Mouse (Mus musculus): ENCODE measurements around the gene Znrf1.

Znrf1 gene

GRCm38 (mm10) chr8:111596485-111596821, 60.6 kb downstream of the Znrf1 start:
- ATAC-seq (ENCODE audit: low TSS enrichment): no peak

- no peak for ATAC-seq (ENCODE audit: low TSS enrichment)
These were observed 61.4 kb downstream of the Znrf1 start for GRCm38 (mm10) chr8:111597310-111597709.

GRCm38 (mm10) chr8:111599707-111600444, 64.0 kb downstream of the Znrf1 start:
- no peak for ATAC-seq (ENCODE audit: low TSS enrichment)

GRCm38 (mm10) chr8:111602050-111602449, 66.2 kb downstream of the Znrf1 start:
- peak; percentile 56; the same call in 1 of the 2 replicates for ATAC-seq (ENCODE audit: low TSS enrichment)

GRCm38 (mm10) chr8:111604986-111605385, 69.1 kb downstream of the Znrf1 start:
- no peak for ATAC-seq (ENCODE audit: low TSS enrichment)

- no peak for ATAC-seq (ENCODE audit: low TSS enrichment)
These were observed 71.1 kb downstream of the Znrf1 start for GRCm38 (mm10) chr8:111606961-111607360.

- ATAC-seq (ENCODE audit: low TSS enrichment): no peak
These were observed 71.5 kb downstream of the Znrf1 start for GRCm38 (mm10) chr8:111607414-111607813.

- no peak for ATAC-seq (ENCODE audit: low TSS enrichment)
These were observed 77.3 kb downstream of the Znrf1 start for GRCm38 (mm10) chr8:111613181-111613580.

GRCm38 (mm10) chr8:111614786-111615701, 79.1 kb downstream of the Znrf1 start:
- no peak for ATAC-seq (ENCODE audit: low TSS enrichment)

GRCm38 (mm10) chr8:111617812-111618211, 81.9 kb downstream of the Znrf1 start:
- ATAC-seq (ENCODE audit: low TSS enrichment): no peak

GRCm38 (mm10) chr8:111618273-111618672, 82.4 kb downstream of the Znrf1 start:
- ATAC-seq (ENCODE audit: low TSS enrichment): no peak

- no peak for ATAC-seq (ENCODE audit: low TSS enrichment)
These were observed 84.0 kb downstream of the Znrf1 start for GRCm38 (mm10) chr8:111619936-111620335.

GRCm38 (mm10) chr8:111622104-111622503, 86.2 kb downstream of the Znrf1 start:
- ATAC-seq (ENCODE audit: low TSS enrichment): no peak

- no peak for ATAC-seq (ENCODE audit: low TSS enrichment)
These were observed 86.7 kb downstream of the Znrf1 start for GRCm38 (mm10) chr8:111622553-111622952.

GRCm38 (mm10) chr8:111624081-111624852, 88.4 kb downstream of the Znrf1 start:
- peak; percentile 15; the same call in 1 of the 2 replicates for ATAC-seq (ENCODE audit: low TSS enrichment)

GRCm38 (mm10) chr8:111624853-111625221, 88.9 kb downstream of the Znrf1 start:
- ATAC-seq (ENCODE audit: low TSS enrichment): peak; percentile 22

- ATAC-seq (ENCODE audit: low TSS enrichment): peak; percentile 11; the same call in 1 of the 2 replicates
These were observed 90.0 kb downstream of the Znrf1 start for GRCm38 (mm10) chr8:111625694-111626527.

- peak; percentile 63 for ATAC-seq (ENCODE audit: low TSS enrichment)
These were observed 90.6 kb downstream of the Znrf1 start for GRCm38 (mm10) chr8:111626528-111626820.

- ATAC-seq (ENCODE audit: low TSS enrichment): no peak
These were observed 91.0 kb downstream of the Znrf1 start for GRCm38 (mm10) chr8:111626933-111627332.

- no peak for ATAC-seq (ENCODE audit: low TSS enrichment)
These were observed 92.0 kb downstream of the Znrf1 start for GRCm38 (mm10) chr8:111627923-111628322.

- no peak for ATAC-seq (ENCODE audit: low TSS enrichment)
These were observed 92.5 kb downstream of the Znrf1 start for GRCm38 (mm10) chr8:111628401-111628800.

Data from frontal cortex, adult (tissue).